Mouse (Mus musculus) bone marrow, adult 2 months (tissue): ENCODE results near the gene Ttc19.

Source experiments
- CTCF ChIP-seq: fragments of 200-500 bp; IDR thresholded peaks from 2 replicates; pipeline ENCODE4 v1.5.1; 2011; ENCODE audit warnings: low read length, control low read depth; ENCODE audit not compliant: control insufficient read depth, insufficient read depth
- POLR2A ChIP-seq: fragments of 200-500 bp; IDR thresholded peaks from 2 replicates; pipeline ENCODE4 v1.6.1; 2011; ENCODE audit warnings: low read depth, mild to moderate bottlenecking, control low read depth, low read length, borderline replicate concordance; ENCODE audit not compliant: control insufficient read depth

- TF ChIP-seq POLR2A = no peak
- TF ChIP-seq CTCF = no peak
Observed at GRCm38 (mm10) chr11:62317746-62318145, 36.5 kb downstream of the Ttc19 start.
